Mouse (Mus musculus): ENCODE data around the gene Syce1l. TPM values are rescaled to one million over a fixed set of nuclear protein-coding genes. Genes with fewer than 3 reads are reported as not detected.

Gene Syce1l
- polyA plus RNA-seq, 1 experiment from 2014 or later = 0.43 TPM

GRCm38 (mm10) chr8:113643479-113644210 is 632 bp downstream of the Syce1l start:
- WGBS = 88% methylated on average over 8 of the region's 8 CpGs
- Histone ChIP-seq H3K4me3 (ENCODE audit: low read length) (no peak overlapping the region), H3K4me2 (ENCODE audit: low read length) (no peak overlapping the region), H3K9me3 (ENCODE audit: control insufficient read depth, low read length) (no peaks in the 10 kb centered on the region), H3K4me1 (ENCODE audit: control insufficient read depth, insufficient read depth, low read depth, low read length) (no peaks in the 10 kb centered on the region), H3K27me3 (replicated peaks; ENCODE audit: control insufficient read depth, insufficient read depth, low read length) (no peaks in the 10 kb centered on the region), H3K36me3 (ENCODE audit: control insufficient read depth, insufficient read depth, low read length) (peaks cover 17% of the 10 kb centered on the region), H3K9ac (ENCODE audit: low read depth, low read length) (no peak overlapping the region), H3K27ac (ENCODE audit: low read depth, low read length) (no peak overlapping the region)
- no peak for ATAC-seq

GRCm38 (mm10) chr8:113645220-113645619 is 2.2 kb downstream of the Syce1l start:
- no peak overlapping the region for H3K27ac ChIP-seq (ENCODE audit: low read depth, low read length)
- no peaks in the 10 kb centered on the region for H3K4me1 ChIP-seq (ENCODE audit: control insufficient read depth, insufficient read depth, low read depth, low read length)
- H3K27me3 ChIP-seq (replicated peaks; ENCODE audit: control insufficient read depth, insufficient read depth, low read length) = no peaks in the 10 kb centered on the region
- ATAC-seq = no peak
- peaks cover 14% of the 10 kb centered on the region for H3K36me3 ChIP-seq (ENCODE audit: control insufficient read depth, insufficient read depth, low read length)
- no peak overlapping the region for H3K4me3 ChIP-seq (ENCODE audit: low read length)
- no peak overlapping the region for H3K4me2 ChIP-seq (ENCODE audit: low read length)
- WGBS = 76% methylated on average over 5 of the region's 5 CpGs
- H3K9me3 ChIP-seq (ENCODE audit: control insufficient read depth, low read length) = no peaks in the 10 kb centered on the region
- no peak overlapping the region for H3K9ac ChIP-seq (ENCODE audit: low read depth, low read length)

- H3K4me1 ChIP-seq (ENCODE audit: control insufficient read depth, insufficient read depth, low read depth, low read length) = no peaks in the 10 kb centered on the region
- ATAC-seq = no peak
- H3K36me3 ChIP-seq (ENCODE audit: control insufficient read depth, insufficient read depth, low read length) = no peaks in the 10 kb centered on the region
- WGBS = 85% methylated on average over 11 of the region's 12 CpGs
- no peak overlapping the region for H3K9ac ChIP-seq (ENCODE audit: low read depth, low read length)
- no peaks in the 10 kb centered on the region for H3K27me3 ChIP-seq (replicated peaks; ENCODE audit: control insufficient read depth, insufficient read depth, low read length)
- H3K9me3 ChIP-seq (ENCODE audit: control insufficient read depth, low read length) = no peaks in the 10 kb centered on the region
- H3K4me3 ChIP-seq (ENCODE audit: low read length) = no peak overlapping the region
- no peak overlapping the region for H3K4me2 ChIP-seq (ENCODE audit: low read length)
- H3K27ac ChIP-seq (ENCODE audit: low read depth, low read length) = no peak overlapping the region
These were observed 9.4 kb downstream of the Syce1l start for GRCm38 (mm10) chr8:113652450-113652849.

GRCm38 (mm10) chr8:113653151-113653550 is 10.1 kb downstream of the Syce1l start:
- Histone ChIP-seq H3K4me2 (ENCODE audit: low read length) (no peak overlapping the region), H3K27ac (ENCODE audit: low read depth, low read length) (no peak overlapping the region), H3K4me3 (ENCODE audit: low read length) (no peak overlapping the region), H3K9ac (ENCODE audit: low read depth, low read length) (no peak overlapping the region), H3K27me3 (replicated peaks; ENCODE audit: control insufficient read depth, insufficient read depth, low read length) (no peaks in the 10 kb centered on the region), H3K4me1 (ENCODE audit: control insufficient read depth, insufficient read depth, low read depth, low read length) (no peaks in the 10 kb centered on the region), H3K36me3 (ENCODE audit: control insufficient read depth, insufficient read depth, low read length) (no peaks in the 10 kb centered on the region), H3K9me3 (ENCODE audit: control insufficient read depth, low read length) (no peaks in the 10 kb centered on the region)
- 62% methylated on average over 4 of the region's 4 CpGs for WGBS
- ATAC-seq = no peak

- H3K27me3 ChIP-seq (replicated peaks; ENCODE audit: control insufficient read depth, insufficient read depth, low read length) = no peaks in the 10 kb centered on the region
- H3K9me3 ChIP-seq (ENCODE audit: control insufficient read depth, low read length) = no peaks in the 10 kb centered on the region
- no peaks in the 10 kb centered on the region for H3K4me1 ChIP-seq (ENCODE audit: control insufficient read depth, insufficient read depth, low read depth, low read length)
- H3K9ac ChIP-seq (ENCODE audit: low read depth, low read length) = no peak overlapping the region
- H3K4me3 ChIP-seq (ENCODE audit: low read length) = no peak overlapping the region
- H3K27ac ChIP-seq (ENCODE audit: low read depth, low read length) = no peak overlapping the region
- no peak overlapping the region for H3K4me2 ChIP-seq (ENCODE audit: low read length)
- WGBS = 86% methylated on average over 5 of the region's 5 CpGs
- H3K36me3 ChIP-seq (ENCODE audit: control insufficient read depth, insufficient read depth, low read length) = no peaks in the 10 kb centered on the region
- ATAC-seq = no peak
These were observed 13.1 kb downstream of the Syce1l start for GRCm38 (mm10) chr8:113656154-113656553.

- no peak for ATAC-seq
- Histone ChIP-seq H3K4me1 (ENCODE audit: control insufficient read depth, insufficient read depth, low read depth, low read length) (no peaks in the 10 kb centered on the region), H3K9me3 (ENCODE audit: control insufficient read depth, low read length) (no peaks in the 10 kb centered on the region), H3K9ac (ENCODE audit: low read depth, low read length) (no peak overlapping the region), H3K27me3 (replicated peaks; ENCODE audit: control insufficient read depth, insufficient read depth, low read length) (no peaks in the 10 kb centered on the region), H3K4me3 (ENCODE audit: low read length) (no peak overlapping the region), H3K36me3 (ENCODE audit: control insufficient read depth, insufficient read depth, low read length) (no peaks in the 10 kb centered on the region), H3K4me2 (ENCODE audit: low read length) (no peak overlapping the region), H3K27ac (ENCODE audit: low read depth, low read length) (no peak overlapping the region)
- WGBS = 76% methylated on average over 11 of the region's 11 CpGs
These were observed 13.8 kb downstream of the Syce1l start for GRCm38 (mm10) chr8:113656681-113657298.

- Histone ChIP-seq H3K4me3 (ENCODE audit: low read length) (no peak overlapping the region), H3K9me3 (ENCODE audit: control insufficient read depth, low read length) (no peaks in the 10 kb centered on the region), H3K36me3 (ENCODE audit: control insufficient read depth, insufficient read depth, low read length) (no peaks in the 10 kb centered on the region), H3K27ac (ENCODE audit: low read depth, low read length) (no peak overlapping the region), H3K9ac (ENCODE audit: low read depth, low read length) (no peak overlapping the region), H3K4me2 (ENCODE audit: low read length) (no peak overlapping the region), H3K27me3 (replicated peaks; ENCODE audit: control insufficient read depth, insufficient read depth, low read length) (no peaks in the 10 kb centered on the region), H3K4me1 (ENCODE audit: control insufficient read depth, insufficient read depth, low read depth, low read length) (peaks cover 2% of the 10 kb centered on the region; the same call in 1 of the 2 replicates)
- WGBS = 92% methylated on average over 1 of the region's 1 CpGs
- no peak for ATAC-seq
These were observed 17.1 kb downstream of the Syce1l start for GRCm38 (mm10) chr8:113660128-113660527.

- peak; percentile 94 for ATAC-seq
- H3K4me1 ChIP-seq (ENCODE audit: control insufficient read depth, insufficient read depth, low read depth, low read length) = peaks cover 2% of the 10 kb centered on the region; the same call in 1 of the 2 replicates
- H3K27me3 ChIP-seq (replicated peaks; ENCODE audit: control insufficient read depth, insufficient read depth, low read length) = no peaks in the 10 kb centered on the region
- no peak overlapping the region for H3K9ac ChIP-seq (ENCODE audit: low read depth, low read length)
- H3K36me3 ChIP-seq (ENCODE audit: control insufficient read depth, insufficient read depth, low read length) = no peaks in the 10 kb centered on the region
- no peak overlapping the region for H3K27ac ChIP-seq (ENCODE audit: low read depth, low read length)
- H3K4me3 ChIP-seq (ENCODE audit: low read length) = no peak overlapping the region
- no peaks in the 10 kb centered on the region for H3K9me3 ChIP-seq (ENCODE audit: control insufficient read depth, low read length)
- H3K4me2 ChIP-seq (ENCODE audit: low read length) = no peak overlapping the region
- 8% methylated on average over 2 of the region's 2 CpGs for WGBS
These were observed 21.5 kb downstream of the Syce1l start for GRCm38 (mm10) chr8:113664544-113664943.

GRCm38 (mm10) chr8:113665036-113665435 is 22.0 kb downstream of the Syce1l start:
- Histone ChIP-seq H3K4me1 (ENCODE audit: control insufficient read depth, insufficient read depth, low read depth, low read length) (peaks cover 2% of the 10 kb centered on the region; the same call in 1 of the 2 replicates), H3K4me2 (ENCODE audit: low read length) (no peak overlapping the region), H3K27me3 (replicated peaks; ENCODE audit: control insufficient read depth, insufficient read depth, low read length) (no peaks in the 10 kb centered on the region), H3K27ac (ENCODE audit: low read depth, low read length) (no peak overlapping the region), H3K9me3 (ENCODE audit: control insufficient read depth, low read length) (no peaks in the 10 kb centered on the region), H3K4me3 (ENCODE audit: low read length) (no peak overlapping the region), H3K36me3 (ENCODE audit: control insufficient read depth, insufficient read depth, low read length) (no peaks in the 10 kb centered on the region), H3K9ac (ENCODE audit: low read depth, low read length) (no peak overlapping the region)
- 51% methylated on average over 4 of the region's 4 CpGs for WGBS
- peak; percentile 67 for ATAC-seq

All from hindbrain, embryonic 16.5 days (tissue).